15 mouse cellular contexts compared by ENCODE assay signal in the genomic region with DNA sequence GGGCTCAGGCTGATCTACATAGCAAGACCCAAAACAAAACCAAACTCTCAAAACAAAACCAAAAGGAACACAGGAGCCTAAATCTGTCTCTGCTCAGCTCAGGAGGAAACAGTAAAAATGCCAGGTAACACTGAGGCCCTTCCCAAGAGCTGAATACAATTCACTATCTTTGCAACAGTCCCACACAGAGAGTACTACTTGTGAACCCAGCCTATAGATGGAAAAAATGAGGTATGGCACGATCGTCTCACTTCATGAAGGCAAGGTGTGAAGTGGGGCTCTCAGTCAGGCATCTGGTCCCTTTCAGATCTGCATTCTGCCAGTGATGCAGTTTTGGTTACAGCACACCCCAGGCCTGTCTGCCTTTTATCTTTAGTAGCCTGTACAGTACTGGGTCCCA.
DNase-seq lines count a peak whose midpoint lies in the region; ATAC-seq and TF ChIP-seq lines count a peak whose summit lies in the region.
"Had no signal": no experiment of that assay in that cellular context is flagged by ENCODE, and none has a peak within 500 bp of the region (broad histone marks: within the 10 kb centered on the region; RNA-seq: fewer than 3 reads in every experiment).

No protein-coding gene starts in this region.

- no peak for TF ChIP-seq EP300 in heart, adult 2 months (IDR thresholded peaks at IDR 0.05; ENCODE audit: insufficient read depth, low read depth, low read length)

- H3K4me2 ChIP-seq in heart, embryonic 15.5 days: no peak overlapping the region
- H3K4me2 ChIP-seq in midbrain, postnatal 0 days (ENCODE audit: low read depth, low read length, poor library complexity, severe bottlenecking): no peak overlapping the region
- no peak overlapping the region for H3K4me2 ChIP-seq in midbrain, embryonic 11.5 days
- H3K4me2 ChIP-seq in intestine, embryonic 15.5 days (replicated peaks): 0 out of 2 replicates have a peak overlapping the region, but pooled peaks have one; percentile 4
- H3K4me2 ChIP-seq: forebrain, embryonic 15.5 days; limb, embryonic 13.5 days had no signal

- H3K9ac ChIP-seq in heart, embryonic 15.5 days: no peak overlapping the region
- no peak overlapping the region for H3K9ac ChIP-seq in heart, adult 2 months (ENCODE audit: low read depth, low read length)
- 0 out of 2 replicates have a peak overlapping the region, but pooled peaks have one; percentile 1 for H3K9ac ChIP-seq in midbrain, postnatal 0 days (replicated peaks; ENCODE audit: low read length, poor library complexity, severe bottlenecking)
- H3K9ac ChIP-seq in midbrain, embryonic 11.5 days (ENCODE audit: low read length): no peak overlapping the region
- no peak overlapping the region for H3K9ac ChIP-seq in intestine, embryonic 15.5 days
- H3K9ac ChIP-seq: forebrain, embryonic 15.5 days had no signal

- H3K27me3 ChIP-seq in heart, embryonic 15.5 days: no peaks in the 10 kb centered on the region
- H3K27me3 ChIP-seq in heart, adult 2 months (ENCODE audit: control insufficient read depth, insufficient read depth, low read length): no peaks in the 10 kb centered on the region
- H3K27me3 ChIP-seq in midbrain, postnatal 0 days (ENCODE audit: insufficient read depth, low read length): no peaks in the 10 kb centered on the region
- no peaks in the 10 kb centered on the region for H3K27me3 ChIP-seq in midbrain, embryonic 11.5 days (ENCODE audit: control insufficient read depth, insufficient read depth, low read length)
- no peaks in the 10 kb centered on the region for H3K27me3 ChIP-seq in intestine, embryonic 15.5 days (replicated peaks)
- H3K27me3 ChIP-seq: forebrain, embryonic 15.5 days; limb, embryonic 13.5 days had no signal

- no peaks in the 10 kb centered on the region; the same call in 1 of the 2 replicates for H3K79me2 ChIP-seq in heart, adult 2 months (replicated peaks; ENCODE audit: control insufficient read depth, insufficient read depth, low read length)

- peaks cover 37% of the 10 kb centered on the region for H3K4me1 ChIP-seq in heart, embryonic 15.5 days (replicated peaks)
- no peaks in the 10 kb centered on the region; the same call in 1 of the 2 replicates for H3K4me1 ChIP-seq in heart, adult 2 months (ENCODE audit: control insufficient read depth, insufficient read depth, low read length)
- 0 out of 2 replicates have a peak, but pooled peaks cover 4% of the 10 kb centered on the region for H3K4me1 ChIP-seq in midbrain, postnatal 0 days (ENCODE audit: insufficient read depth, low read length)
- peaks cover 14% of the 10 kb centered on the region for H3K4me1 ChIP-seq in midbrain, embryonic 11.5 days (ENCODE audit: control insufficient read depth, insufficient read depth, low read length)
- H3K4me1 ChIP-seq in intestine, embryonic 15.5 days (replicated peaks): peaks cover 37% of the 10 kb centered on the region

- H3K9me3 ChIP-seq in heart, embryonic 15.5 days (replicated peaks): no peaks in the 10 kb centered on the region
- H3K9me3 ChIP-seq in midbrain, postnatal 0 days (ENCODE audit: low read length): no peaks in the 10 kb centered on the region
- no peaks in the 10 kb centered on the region for H3K9me3 ChIP-seq in midbrain, embryonic 11.5 days (ENCODE audit: control insufficient read depth, low read length)
- no peaks in the 10 kb centered on the region for H3K9me3 ChIP-seq in intestine, embryonic 15.5 days
- H3K9me3 ChIP-seq: forebrain, embryonic 15.5 days; limb, embryonic 13.5 days had no signal

- no peak for TF ChIP-seq CTCF in heart, adult 2 months (IDR thresholded peaks at IDR 0.05)
- TF ChIP-seq CTCF in midbrain, postnatal 0 days (IDR thresholded peaks at IDR 0.05): no peak

- WGBS in heart, embryonic 15.5 days: 47% methylated on average over 2 of the region's 2 CpGs
- WGBS in heart, adult 2 months: 71% methylated on average over 2 of the region's 2 CpGs
- 85% methylated on average over 2 of the region's 2 CpGs for WGBS in midbrain, postnatal 0 days
- WGBS in midbrain, embryonic 11.5 days: 78% methylated on average over 2 of the region's 2 CpGs
- WGBS in intestine, embryonic 15.5 days: 68% methylated on average over 2 of the region's 2 CpGs

- no peak for ATAC-seq in heart, embryonic 15.5 days (replicated peaks; ENCODE audit: insufficient number of reproducible peaks, insufficient read depth, low FRiP score, low read depth)
- no peak for ATAC-seq in midbrain, postnatal 0 days (ENCODE audit: low FRiP score)
- no peak for ATAC-seq in midbrain, embryonic 11.5 days (ENCODE audit: low FRiP score)
- ATAC-seq in intestine, embryonic 15.5 days: no peak
- ATAC-seq: forebrain, embryonic 15.5 days had no signal

- H3K36me3 ChIP-seq in heart, embryonic 15.5 days: no peaks in the 10 kb centered on the region
- H3K36me3 ChIP-seq in heart, adult 2 months (ENCODE audit: control insufficient read depth, insufficient read depth, low read length): no peaks in the 10 kb centered on the region
- peaks cover 13% of the 10 kb centered on the region for H3K36me3 ChIP-seq in midbrain, postnatal 0 days (ENCODE audit: insufficient read depth, low read length)
- H3K36me3 ChIP-seq in midbrain, embryonic 11.5 days (ENCODE audit: control insufficient read depth, insufficient read depth, low read length): no peaks in the 10 kb centered on the region
- 0 out of 2 replicates have a peak, but pooled peaks cover 3% of the 10 kb centered on the region for H3K36me3 ChIP-seq in intestine, embryonic 15.5 days
- H3K36me3 ChIP-seq: forebrain, embryonic 15.5 days had no signal

- no peak overlapping the region for H3K4me3 ChIP-seq in heart, embryonic 15.5 days
- H3K4me3 ChIP-seq in heart, adult 2 months: no peak overlapping the region
- no peak overlapping the region for H3K4me3 ChIP-seq in midbrain, postnatal 0 days (ENCODE audit: low read depth, low read length)
- H3K4me3 ChIP-seq in midbrain, embryonic 11.5 days (ENCODE audit: low read depth, low read length): no peak overlapping the region
- H3K4me3 ChIP-seq in intestine, embryonic 15.5 days (replicated peaks): no peak overlapping the region
- H3K4me3 ChIP-seq: forebrain, embryonic 15.5 days; limb, embryonic 13.5 days had no signal

- no peak for TF ChIP-seq POLR2A in heart, adult 2 months (IDR thresholded peaks at IDR 0.05; ENCODE audit: insufficient read depth, low read depth, low read length)

- no peak for DNase-seq in heart, adult 2 months
- DNase-seq in midbrain, postnatal 0 days (ENCODE audit: low spot score): no peak
- no peak for DNase-seq in midbrain, embryonic 11.5 days (ENCODE audit: low spot score, missing footprints)
- DNase-seq in right cerebral cortex, postnatal 10 days (ENCODE audit: low spot score in 2 of 2): no peak
- DNase-seq in urinary bladder, adult 2 months (ENCODE audit: low spot score): no peak
- DNase-seq in thymus, postnatal 14 days: no peak
- DNase-seq: cerebellum, adult 9-10 months; gastrocnemius, postnatal 10 days; kidney, adult 8-10 months; retina, postnatal 1 day; thymus, postnatal 4 days had no signal

- H3K27ac ChIP-seq in heart, embryonic 15.5 days: peak overlapping the region; percentile 55; the same call in 1 of the 2 replicates
- no peak overlapping the region for H3K27ac ChIP-seq in heart, adult 2 months
- H3K27ac ChIP-seq in midbrain, postnatal 0 days (ENCODE audit: low read depth, low read length): no peak overlapping the region
- no peak overlapping the region for H3K27ac ChIP-seq in midbrain, embryonic 11.5 days (ENCODE audit: low read depth, low read length)
- peak overlapping the region; percentile 95 for H3K27ac ChIP-seq in intestine, embryonic 15.5 days
- H3K27ac ChIP-seq: forebrain, embryonic 15.5 days had no signal

- intact Hi-C loops in heart, adult 2 months (cut with DNase I): no loop called here

Comparison
In these comparisons a context has a peak if more than half of its experiments do, and no peak if none do; other contexts are left out.
1. H3K27ac ChIP-seq: peak in heart, embryonic 15.5 days (single experiment) and intestine, embryonic 15.5 days (single experiment); none in heart, adult 2 months (single experiment), midbrain, postnatal 0 days (single experiment) and midbrain, embryonic 11.5 days (single experiment).